Mouse (Mus musculus) hindbrain, embryonic 11.5 days (tissue): ENCODE results near the gene Tmem132d. TPM values are rescaled to one million over a fixed set of nuclear protein-coding genes. Genes with fewer than 3 reads are reported as not detected.

Experiments
- ATAC-seq: fragments of 200-750 bp; cut with Nextera tagmentation; 2 replicates; pipeline ENCODE4 v1.8.0; 2017; ENCODE audit warnings: mild to moderate bottlenecking, moderate TSS enrichment, moderate library complexity; ENCODE audit not compliant: low FRiP score
- DNase-seq: peaks from one replicate; pipeline ENCODE4 v3.0.0-alpha.2; 2015; ENCODE audit warnings: low spot score
- H3K27ac ChIP-seq: fragments of 300-500 bp; sonication (generic); 2 replicates; pipeline ENCODE4 v1.5.1; 2014; ENCODE audit warnings: mild to moderate bottlenecking, low read depth, low read length
- H3K27me3 ChIP-seq: fragments of 300-500 bp; sonication (generic); 2 replicates; pipeline ENCODE4 v1.6.1; 2014; ENCODE audit warnings: mild to moderate bottlenecking, low read length, moderate library complexity, mixed read lengths; ENCODE audit not compliant: control insufficient read depth, insufficient read depth
- H3K36me3 ChIP-seq: fragments of 300-500 bp; sonication (generic); 2 replicates; pipeline ENCODE4 v1.6.1; 2014; ENCODE audit warnings: mild to moderate bottlenecking, low read length, moderate library complexity, mixed read lengths; ENCODE audit not compliant: control insufficient read depth, insufficient read depth
- H3K4me1 ChIP-seq: fragments of 300-500 bp; sonication (generic); replicated peaks from 2 replicates; pipeline ENCODE4 v1.6.1; 2014; ENCODE audit warnings: low read length, mixed read lengths; ENCODE audit not compliant: control insufficient read depth, insufficient read depth
- H3K4me2 ChIP-seq: fragments of 300-500 bp; sonication (generic); replicated peaks from 2 replicates; pipeline ENCODE4 v1.6.1; 2014; ENCODE audit warnings: mild to moderate bottlenecking, low read depth, low read length
- H3K4me3 ChIP-seq: fragments of 300-500 bp; sonication (generic); 2 replicates; pipeline ENCODE4 v1.5.1; 2014; ENCODE audit warnings: low read depth, low read length
- H3K9ac ChIP-seq: fragments of 300-500 bp; sonication (generic); 2 replicates; pipeline ENCODE4 v1.6.1; 2014; ENCODE audit warnings: low read depth, low read length
- H3K9me3 ChIP-seq: fragments of 300-500 bp; sonication (generic); 2 replicates; pipeline ENCODE4 v1.6.1; 2016; ENCODE audit warnings: low read length; ENCODE audit not compliant: control insufficient read depth
- WGBS: fragments of 180-500 bp; shearing (Covaris S2); extraction: QIAGEN DNeasy Blood & Tissue Kit; methylation state at CpG from one replicate; pipeline ENCODE4 v1.1.7; 2014; 5-methylcytosine and 5-hydroxymethylcytosine counted together
- polyA plus RNA-seq: library from polyadenylated mRNA; unstranded; fragments of >200 nt; fragmentation: Nextera tagmentation; extraction: Ambion mirVana; gene quantifications from 2 replicates; pipeline ENCODE4 v1.2.1, GENCODE M21; 2014

Tmem132d gene
- polyA plus RNA-seq, 1 experiment from 2014 or later: 0.63 TPM

- H3K36me3 ChIP-seq: no peaks in the 10 kb centered on the region
- H3K4me3 ChIP-seq: no peak overlapping the region
- H3K4me2 ChIP-seq: no peak overlapping the region
- no peak overlapping the region for H3K27ac ChIP-seq
- DNase-seq (no peak), ATAC-seq (no peak)
- no peaks in the 10 kb centered on the region for H3K4me1 ChIP-seq
- WGBS: 83% methylated on average over 7 of the region's 7 CpGs
- no peaks in the 10 kb centered on the region for H3K27me3 ChIP-seq
- no peaks in the 10 kb centered on the region for H3K9me3 ChIP-seq
- no peak overlapping the region for H3K9ac ChIP-seq
Measured at GRCm38 (mm10) chr5:128336841-128337240, 96.0 kb downstream of the Tmem132d start.

GRCm38 (mm10) chr5:128332766-128333165 is 100.1 kb downstream of the Tmem132d start:
- DNase-seq (no peak), ATAC-seq (no peak)
- no peak overlapping the region for H3K4me3 ChIP-seq
- WGBS: 74% methylated on average over 7 of the region's 7 CpGs
- H3K9ac ChIP-seq: no peak overlapping the region
- no peak overlapping the region for H3K4me2 ChIP-seq
- H3K36me3 ChIP-seq: no peaks in the 10 kb centered on the region
- no peak overlapping the region for H3K27ac ChIP-seq
- H3K27me3 ChIP-seq: no peaks in the 10 kb centered on the region
- H3K9me3 ChIP-seq: no peaks in the 10 kb centered on the region
- no peaks in the 10 kb centered on the region for H3K4me1 ChIP-seq

DNA sequence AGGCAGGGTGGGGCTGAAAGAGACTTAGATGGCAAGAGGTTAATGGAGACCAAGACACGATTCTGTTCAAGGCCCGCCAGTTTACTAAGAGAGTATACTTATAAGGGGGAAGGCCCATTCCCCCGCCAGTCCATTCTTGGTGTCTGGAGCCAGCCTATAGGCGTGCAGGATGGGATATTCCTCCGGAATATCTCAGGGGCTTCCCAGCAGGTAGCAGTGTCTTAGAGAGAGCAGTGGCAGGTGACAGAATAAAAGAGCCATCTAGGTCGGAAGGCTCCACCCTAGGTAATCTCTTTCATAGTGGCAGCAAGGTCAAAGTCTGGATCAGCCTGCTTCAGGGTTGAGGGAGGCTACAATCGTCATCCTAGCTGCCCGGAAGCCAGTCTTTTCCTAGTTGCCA is 102.5 kb downstream of the Tmem132d start:
- WGBS: 84% methylated on average over 8 of the region's 8 CpGs
- H3K4me1 ChIP-seq: no peaks in the 10 kb centered on the region
- no peak for DNase-seq
- no peaks in the 10 kb centered on the region for H3K9me3 ChIP-seq
- H3K9ac ChIP-seq: no peak overlapping the region
- ATAC-seq: no peak
- no peak overlapping the region for H3K4me2 ChIP-seq
- no peaks in the 10 kb centered on the region for H3K27me3 ChIP-seq
- no peaks in the 10 kb centered on the region for H3K36me3 ChIP-seq
- no peak overlapping the region for H3K27ac ChIP-seq
- H3K4me3 ChIP-seq: no peak overlapping the region

DNA sequence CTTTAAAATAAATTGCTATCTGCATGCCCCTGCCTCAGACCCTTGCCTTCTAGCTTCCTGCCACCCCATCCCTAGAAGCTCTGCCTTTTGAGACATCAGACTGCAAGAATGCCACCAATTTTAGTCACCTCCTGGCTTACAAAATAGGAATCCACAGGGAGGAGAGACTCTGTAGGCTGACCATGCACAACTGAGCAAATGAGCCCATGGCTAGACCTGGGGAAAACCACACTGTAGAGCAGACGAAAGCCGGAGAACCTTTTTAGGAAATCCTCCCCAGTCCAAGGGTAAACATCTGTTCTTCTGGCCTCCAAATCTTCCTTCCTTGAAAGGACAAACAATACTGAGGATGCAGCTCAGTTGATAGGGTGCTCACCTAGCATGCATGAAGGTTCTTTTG is 130.5 kb downstream of the Tmem132d start:
- H3K27ac ChIP-seq: no peak overlapping the region
- WGBS: 75% methylated on average over 2 of the region's 2 CpGs
- ATAC-seq (no peak), DNase-seq (no peak)
- no peaks in the 10 kb centered on the region for H3K27me3 ChIP-seq
- no peak overlapping the region for H3K9ac ChIP-seq
- H3K4me3 ChIP-seq: no peak overlapping the region
- no peaks in the 10 kb centered on the region for H3K4me1 ChIP-seq
- no peaks in the 10 kb centered on the region for H3K9me3 ChIP-seq
- H3K4me2 ChIP-seq: no peak overlapping the region
- no peaks in the 10 kb centered on the region for H3K36me3 ChIP-seq

- no peak overlapping the region for H3K4me2 ChIP-seq
- H3K27ac ChIP-seq: no peak overlapping the region
- H3K4me3 ChIP-seq: no peak overlapping the region
- DNase-seq: no peak
- no peaks in the 10 kb centered on the region for H3K9me3 ChIP-seq
- ATAC-seq: no peak
- H3K27me3 ChIP-seq: no peaks in the 10 kb centered on the region
- H3K9ac ChIP-seq: no peak overlapping the region
- no peaks in the 10 kb centered on the region for H3K4me1 ChIP-seq
- no peaks in the 10 kb centered on the region for H3K36me3 ChIP-seq
- WGBS: 24% methylated on average over 2 of the region's 2 CpGs
Measured at GRCm38 (mm10) chr5:128291191-128291590, 141.7 kb downstream of the Tmem132d start.

DNA sequence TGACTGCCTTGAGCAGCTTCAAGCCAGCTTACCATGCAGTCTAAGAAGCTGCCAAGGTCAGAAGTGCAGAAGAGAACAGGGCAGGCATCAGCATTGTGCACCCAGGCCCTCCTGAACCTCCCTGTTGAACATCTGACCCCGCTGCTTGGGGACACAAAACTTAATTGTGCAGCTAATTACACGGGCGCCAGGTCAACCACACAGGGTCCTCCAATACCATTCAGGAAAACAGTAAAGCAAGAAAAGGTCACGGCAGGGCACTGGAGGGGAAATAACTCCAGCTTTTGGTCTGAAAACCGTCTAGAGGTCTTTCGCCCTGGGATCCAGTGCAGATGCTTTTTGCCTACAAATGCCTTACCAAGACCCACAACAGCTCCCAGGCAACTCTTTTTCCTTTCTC is 159.6 kb downstream of the Tmem132d start:
- 14% methylated on average over 6 of the region's 6 CpGs for WGBS
- peaks cover 6% of the 10 kb centered on the region for H3K27me3 ChIP-seq
- no peak for ATAC-seq

DNA sequence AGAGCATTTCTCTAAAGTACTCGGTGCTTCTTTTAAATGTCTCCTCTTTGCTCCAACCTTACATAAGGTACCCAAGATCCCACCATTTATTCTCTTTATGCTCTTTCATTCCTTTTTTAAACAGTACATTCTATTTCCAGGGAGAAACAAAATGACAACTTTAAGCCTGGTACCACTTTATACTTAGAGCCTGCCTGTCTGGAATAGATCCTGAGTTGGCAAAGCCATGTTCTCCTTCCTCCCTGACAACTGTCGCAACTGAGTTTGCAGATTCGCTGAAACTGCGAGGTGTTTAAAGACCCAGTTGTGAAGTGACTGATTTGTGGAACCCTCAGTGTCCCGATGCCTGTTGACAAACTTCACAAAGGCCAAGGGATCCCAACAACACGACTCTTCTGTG is 165.5 kb downstream of the Tmem132d start:
- peaks cover 3% of the 10 kb centered on the region; the same call in 1 of the 2 replicates for H3K27me3 ChIP-seq
- no peaks in the 10 kb centered on the region for H3K9me3 ChIP-seq
- no peak overlapping the region for H3K9ac ChIP-seq
- ATAC-seq: no peak
- DNase-seq: no peak
- H3K27ac ChIP-seq: no peak overlapping the region
- no peak overlapping the region for H3K4me3 ChIP-seq
- H3K4me1 ChIP-seq: no peaks in the 10 kb centered on the region
- H3K36me3 ChIP-seq: no peaks in the 10 kb centered on the region
- H3K4me2 ChIP-seq: no peak overlapping the region
- 95% methylated on average over 6 of the region's 6 CpGs for WGBS

More for the DNA sequence above, 159.6 kb downstream of the Tmem132d start:
- Histone ChIP-seq H3K4me3 (no peak overlapping the region), H3K4me2 (no peak overlapping the region), H3K9ac (no peak overlapping the region), H3K4me1 (no peaks in the 10 kb centered on the region; the same call in 1 of the 2 replicates), H3K27ac (no peak overlapping the region), H3K9me3 (no peaks in the 10 kb centered on the region), H3K36me3 (no peaks in the 10 kb centered on the region)
- no peak for DNase-seq

GRCm38 (mm10) chr5:128244219-128244618 is 188.7 kb downstream of the Tmem132d start:
- H3K4me3 ChIP-seq: no peak overlapping the region

DNA sequence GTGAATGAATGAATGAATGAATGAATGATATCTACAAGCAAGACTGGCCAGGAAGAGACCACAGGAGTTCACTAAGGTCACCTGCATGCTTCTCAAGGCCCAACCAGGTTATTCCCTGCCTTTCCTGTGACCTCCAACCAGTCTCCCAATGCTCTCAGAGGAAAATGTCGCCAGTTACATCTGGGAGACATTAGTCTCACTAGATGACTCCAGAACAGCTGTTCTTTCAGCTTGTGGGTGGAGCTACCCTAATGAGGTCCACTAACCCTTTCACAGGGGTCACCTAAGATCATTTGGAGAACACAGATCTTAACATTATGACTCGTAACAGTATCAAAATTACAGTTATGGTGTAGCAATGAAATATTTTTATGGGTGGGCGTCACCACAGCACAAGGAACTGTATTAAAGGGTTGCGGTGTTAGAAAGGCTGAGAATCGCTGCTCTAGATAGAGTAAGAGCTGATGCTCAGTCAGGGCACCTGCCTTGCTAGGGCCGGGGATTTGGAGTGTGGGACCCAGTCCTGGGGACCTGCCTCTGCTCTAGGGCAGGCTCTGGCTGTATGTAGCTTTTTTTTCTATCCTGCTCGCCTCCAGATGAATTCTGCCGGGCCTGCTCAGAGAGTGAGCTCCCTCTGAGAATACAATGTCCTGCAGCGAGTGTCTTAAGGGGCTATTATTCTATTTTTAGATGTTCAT is 196.1 kb downstream of the Tmem132d start:
- H3K27ac ChIP-seq: no peak overlapping the region
- no peak overlapping the region for H3K9ac ChIP-seq
- H3K9me3 ChIP-seq: no peaks in the 10 kb centered on the region
- ATAC-seq (no peak), DNase-seq (no peak)
- H3K4me3 ChIP-seq: no peak overlapping the region
- H3K27me3 ChIP-seq: no peaks in the 10 kb centered on the region
- no peaks in the 10 kb centered on the region for H3K4me1 ChIP-seq
- H3K4me2 ChIP-seq: no peak overlapping the region
- 57% methylated on average over 9 of the region's 9 CpGs for WGBS
- no peaks in the 10 kb centered on the region for H3K36me3 ChIP-seq

More at GRCm38 (mm10) chr5:128244219-128244618, 188.7 kb downstream of the Tmem132d start:
- Histone ChIP-seq H3K9me3 (no peaks in the 10 kb centered on the region), H3K4me2 (no peak overlapping the region), H3K4me1 (no peaks in the 10 kb centered on the region), H3K9ac (no peak overlapping the region), H3K27ac (no peak overlapping the region), H3K36me3 (no peaks in the 10 kb centered on the region), H3K27me3 (no peaks in the 10 kb centered on the region)
- DNase-seq (peak; percentile 25), ATAC-seq (no peak)
- 80% methylated on average over 4 of the region's 4 CpGs for WGBS
